Mouse (Mus musculus) frontal cortex, postnatal 25 days (tissue): ENCODE results near the gene Pcolce2.

Experiments used
- DNase-seq, 2 experiments: peaks; one replicate each; pipeline ENCODE4 v3.0.0; 2022; ENCODE audit warnings: low spot score in 2 of 2

Pcolce2 gene

GRCm38 (mm10) chr9:95705371-95705770 lies 68.0 kb downstream of the Pcolce2 start:
- DNase-seq = no peak

GRCm38 (mm10) chr9:95708943-95709342 lies 71.5 kb downstream of the Pcolce2 start:
- DNase-seq = no peak

GRCm38 (mm10) chr9:95712574-95712973 lies 75.2 kb downstream of the Pcolce2 start:
- DNase-seq = no peak

- DNase-seq = no peak
Observed at GRCm38 (mm10) chr9:95736238-95736637, 98.8 kb downstream of the Pcolce2 start.

GRCm38 (mm10) chr9:95744845-95745613 lies 107.6 kb downstream of the Pcolce2 start:
- DNase-seq = no peak

- no peak for DNase-seq
Observed at GRCm38 (mm10) chr9:95747298-95747697, 109.9 kb downstream of the Pcolce2 start.
